Mouse (Mus musculus): ENCODE measurements around the gene Tmem192. TPM values are rescaled to one million over a fixed set of nuclear protein-coding genes. Genes with fewer than 3 reads are reported as not detected.

Gene Tmem192
- polyA plus RNA-seq, 1 experiment = 36.8 TPM

- Histone ChIP-seq H3K4me1 (ENCODE audit: control insufficient read depth, insufficient read depth, low read length) (peaks cover 4% of the 10 kb centered on the region; the same call in 1 of the 2 replicates), H3K4me3 (ENCODE audit: insufficient read depth, low read length) (no peak overlapping the region), H3K27ac (ENCODE audit: insufficient read depth, low read length) (no peak overlapping the region)
- no peak for TF ChIP-seq CTCF (IDR thresholded peaks at IDR 0.05; ENCODE audit: extremely low read depth, insufficient read depth, low read length)
- no peak for TF ChIP-seq POLR2A (IDR thresholded peaks at IDR 0.05; ENCODE audit: extremely low read depth, insufficient read depth, low read length)
Measured at GRCm38 (mm10) chr8:64925762-64926161, 21.2 kb upstream of the Tmem192 start.

DNA sequence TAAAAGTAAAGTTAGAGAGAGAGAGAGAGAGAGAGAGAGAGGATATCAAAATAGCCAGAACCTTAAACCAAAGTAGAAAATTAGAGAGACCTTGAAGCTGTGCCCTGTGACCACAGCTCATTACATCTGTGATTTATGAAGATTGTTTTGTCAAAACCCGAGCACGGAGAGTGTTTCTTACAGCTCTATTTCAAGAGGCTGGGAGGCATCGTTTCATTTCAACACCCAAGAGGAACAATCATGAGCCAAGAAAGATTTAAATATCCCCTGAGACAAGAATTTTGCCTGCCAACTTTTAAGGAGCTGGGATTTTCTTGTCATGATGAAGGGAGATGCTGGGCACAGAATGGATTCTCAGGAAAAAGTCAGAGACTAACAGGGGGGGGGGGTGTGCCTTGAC lies 20.6 kb upstream of the Tmem192 start:
- H3K4me3 ChIP-seq (ENCODE audit: insufficient read depth, low read length) = no peak overlapping the region
- no peak overlapping the region for H3K27ac ChIP-seq (ENCODE audit: insufficient read depth, low read length)
- TF ChIP-seq POLR2A (IDR thresholded peaks at IDR 0.05; ENCODE audit: extremely low read depth, insufficient read depth, low read length) (no peak), CTCF (IDR thresholded peaks at IDR 0.05; ENCODE audit: extremely low read depth, insufficient read depth, low read length) (no peak)

GRCm38 (mm10) chr8:64928938-64929337 lies 18.0 kb upstream of the Tmem192 start:
- no peak overlapping the region for H3K27ac ChIP-seq (ENCODE audit: insufficient read depth, low read length)
- peaks cover 4% of the 10 kb centered on the region; the same call in 1 of the 2 replicates for H3K4me1 ChIP-seq (ENCODE audit: control insufficient read depth, insufficient read depth, low read length)
- no peak overlapping the region for H3K4me3 ChIP-seq (ENCODE audit: insufficient read depth, low read length)
- TF ChIP-seq CTCF (IDR thresholded peaks at IDR 0.05; ENCODE audit: extremely low read depth, insufficient read depth, low read length) (no peak), POLR2A (IDR thresholded peaks at IDR 0.05; ENCODE audit: extremely low read depth, insufficient read depth, low read length) (no peak)

More for the DNA sequence above, 20.6 kb upstream of the Tmem192 start:
- H3K4me1 ChIP-seq (ENCODE audit: control insufficient read depth, insufficient read depth, low read length) = peaks cover 4% of the 10 kb centered on the region; the same call in 1 of the 2 replicates

DNA sequence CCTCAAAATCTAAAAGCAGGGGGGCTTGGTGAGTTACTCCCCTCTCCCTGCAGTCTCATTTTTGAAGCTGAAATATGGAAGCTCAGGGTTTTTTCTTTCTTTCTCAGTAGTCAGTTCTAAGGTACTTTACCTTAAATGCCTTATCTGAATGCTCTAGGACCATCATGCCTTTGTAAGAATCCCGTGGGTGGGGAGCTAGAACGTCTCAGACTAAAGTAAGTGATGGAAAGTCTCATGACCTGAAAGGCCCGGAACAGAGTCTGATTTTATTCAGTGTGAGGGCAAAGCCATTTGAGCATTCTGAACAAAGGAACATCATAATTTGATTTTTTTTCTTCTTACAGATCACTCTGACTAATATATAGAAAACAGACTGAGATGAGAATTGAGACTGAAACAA lies 12.0 kb upstream of the Tmem192 start:
- Histone ChIP-seq H3K27ac (ENCODE audit: insufficient read depth, low read length) (no peak overlapping the region), H3K4me3 (ENCODE audit: insufficient read depth, low read length) (no peak overlapping the region), H3K4me1 (ENCODE audit: control insufficient read depth, insufficient read depth, low read length) (peaks cover 2% of the 10 kb centered on the region)
- TF ChIP-seq POLR2A (IDR thresholded peaks at IDR 0.05; ENCODE audit: extremely low read depth, insufficient read depth, low read length) = no peak
- TF ChIP-seq CTCF (IDR thresholded peaks at IDR 0.05; ENCODE audit: extremely low read depth, insufficient read depth, low read length) = no peak

- no peak for TF ChIP-seq POLR2A (IDR thresholded peaks at IDR 0.05; ENCODE audit: extremely low read depth, insufficient read depth, low read length)
- TF ChIP-seq CTCF (IDR thresholded peaks at IDR 0.05; ENCODE audit: extremely low read depth, insufficient read depth, low read length) = no peak
- Histone ChIP-seq H3K4me3 (ENCODE audit: insufficient read depth, low read length) (no peak overlapping the region), H3K27ac (ENCODE audit: insufficient read depth, low read length) (no peak overlapping the region), H3K4me1 (ENCODE audit: control insufficient read depth, insufficient read depth, low read length) (peaks cover 7% of the 10 kb centered on the region)
Measured at GRCm38 (mm10) chr8:64941019-64941418, 6.0 kb upstream of the Tmem192 start.

DNA sequence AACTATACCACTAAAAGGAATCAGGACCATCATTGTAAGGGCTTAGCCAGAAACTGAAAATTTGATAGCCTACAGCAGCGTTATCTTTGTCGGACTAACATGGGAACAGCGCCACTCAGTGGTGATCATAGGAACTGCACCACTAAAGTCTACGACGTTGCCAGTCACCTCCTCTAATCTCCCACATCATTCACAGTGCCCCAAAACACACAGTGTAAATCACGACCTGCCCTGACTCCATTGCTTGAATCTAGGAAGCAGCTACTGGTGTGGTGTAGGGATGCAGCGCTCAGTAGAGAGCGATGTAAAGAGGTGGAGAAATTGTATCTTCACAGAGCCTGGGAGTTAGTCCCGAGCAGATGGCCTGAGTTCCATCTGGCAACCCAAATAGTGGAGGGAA lies 5.5 kb upstream of the Tmem192 start:
- TF ChIP-seq CTCF (IDR thresholded peaks at IDR 0.05; ENCODE audit: extremely low read depth, insufficient read depth, low read length) = peak; percentile 98
- no peak for TF ChIP-seq POLR2A (IDR thresholded peaks at IDR 0.05; ENCODE audit: extremely low read depth, insufficient read depth, low read length)
- Histone ChIP-seq H3K4me1 (ENCODE audit: control insufficient read depth, insufficient read depth, low read length) (peaks cover 9% of the 10 kb centered on the region), H3K27ac (ENCODE audit: insufficient read depth, low read length) (no peak overlapping the region), H3K4me3 (ENCODE audit: insufficient read depth, low read length) (no peak overlapping the region)

- Histone ChIP-seq H3K4me3 (ENCODE audit: insufficient read depth, low read length) (no peak overlapping the region), H3K27ac (ENCODE audit: insufficient read depth, low read length) (0 out of 2 replicates have a peak overlapping the region, but pooled peaks have one; percentile 21), H3K4me1 (ENCODE audit: control insufficient read depth, insufficient read depth, low read length) (peaks cover 6% of the 10 kb centered on the region)
- TF ChIP-seq CTCF (IDR thresholded peaks at IDR 0.05; ENCODE audit: extremely low read depth, insufficient read depth, low read length) (no peak), POLR2A (IDR thresholded peaks at IDR 0.05; ENCODE audit: extremely low read depth, insufficient read depth, low read length) (no peak)
Measured at GRCm38 (mm10) chr8:64942946-64943345, 4.0 kb upstream of the Tmem192 start.

- Histone ChIP-seq H3K4me3 (ENCODE audit: insufficient read depth, low read length) (no peak overlapping the region), H3K27ac (ENCODE audit: insufficient read depth, low read length) (no peak overlapping the region), H3K4me1 (ENCODE audit: control insufficient read depth, insufficient read depth, low read length) (peaks cover 6% of the 10 kb centered on the region)
- TF ChIP-seq CTCF (IDR thresholded peaks at IDR 0.05; ENCODE audit: extremely low read depth, insufficient read depth, low read length) (no peak; the same call in 1 of the 2 replicates), POLR2A (IDR thresholded peaks at IDR 0.05; ENCODE audit: extremely low read depth, insufficient read depth, low read length) (no peak)
Measured at GRCm38 (mm10) chr8:64944831-64945230, 2.2 kb upstream of the Tmem192 start.

GRCm38 (mm10) chr8:64945606-64946005 lies 1.4 kb upstream of the Tmem192 start:
- Histone ChIP-seq H3K27ac (ENCODE audit: insufficient read depth, low read length) (no peak overlapping the region), H3K4me3 (ENCODE audit: insufficient read depth, low read length) (no peak overlapping the region), H3K4me1 (ENCODE audit: control insufficient read depth, insufficient read depth, low read length) (peaks cover 6% of the 10 kb centered on the region)
- TF ChIP-seq CTCF (IDR thresholded peaks at IDR 0.05; ENCODE audit: extremely low read depth, insufficient read depth, low read length) = no peak
- TF ChIP-seq POLR2A (IDR thresholded peaks at IDR 0.05; ENCODE audit: extremely low read depth, insufficient read depth, low read length) = no peak

GRCm38 (mm10) chr8:64946441-64946819 lies 555 bp upstream of the Tmem192 start:
- no peak for TF ChIP-seq CTCF (IDR thresholded peaks at IDR 0.05; ENCODE audit: extremely low read depth, insufficient read depth, low read length)
- TF ChIP-seq POLR2A (IDR thresholded peaks at IDR 0.05; ENCODE audit: extremely low read depth, insufficient read depth, low read length) = no peak
- Histone ChIP-seq H3K27ac (ENCODE audit: insufficient read depth, low read length) (no peak overlapping the region), H3K4me1 (ENCODE audit: control insufficient read depth, insufficient read depth, low read length) (peaks cover 6% of the 10 kb centered on the region), H3K4me3 (ENCODE audit: insufficient read depth, low read length) (peak overlapping the region; percentile 77)

Data from cortical plate, adult 2 months (tissue).